10 mouse cellular contexts compared by ENCODE assay signal in genomic region chr2:30541541-30541940, GRCm38 (mm10). TPM values are rescaled to one million over a fixed set of nuclear protein-coding genes. Genes with fewer than 3 reads are reported as not detected.
A peak's percentile ranks its signal among the peaks of the same experiment; 100 is the strongest.
DNase-seq lines count a peak whose midpoint lies in the region; ATAC-seq and TF ChIP-seq lines count a peak whose summit lies in the region.
"Had no signal": no experiment of that assay in that cellular context is flagged by ENCODE, and none has a peak within 500 bp of the region (broad histone marks: within the 10 kb centered on the region; RNA-seq: fewer than 3 reads in every experiment).

No protein-coding gene starts in this region.

- no peak overlapping the region for H3K9ac ChIP-seq in forebrain, embryonic 13.5 days
- peak overlapping the region; percentile 73 for H3K9ac ChIP-seq in heart, embryonic 13.5 days
- H3K9ac ChIP-seq in midbrain, embryonic 13.5 days (replicated peaks), result peak overlapping the region; percentile 49
- H3K9ac ChIP-seq: liver, embryonic 14.5 days had no signal

- TF ChIP-seq POLR2A in kidney, adult 2 months (IDR thresholded peaks at IDR 0.05; ENCODE audit: low read depth, low read length), result no peak

- WGBS in forebrain, embryonic 10.5 days, result 64% methylated on average over 4 of the region's 4 CpGs
- WGBS in forebrain, embryonic 13.5 days, result 62% methylated on average over 4 of the region's 4 CpGs
- WGBS in heart, embryonic 13.5 days, result 32% methylated on average over 4 of the region's 4 CpGs
- WGBS in kidney, adult 2 months, result 38% methylated on average over 4 of the region's 4 CpGs
- 71% methylated on average over 4 of the region's 4 CpGs for WGBS in midbrain, embryonic 13.5 days

- no peaks in the 10 kb centered on the region for H3K9me3 ChIP-seq in forebrain, embryonic 10.5 days
- H3K9me3 ChIP-seq in forebrain, embryonic 13.5 days (replicated peaks), result no peaks in the 10 kb centered on the region
- no peaks in the 10 kb centered on the region for H3K9me3 ChIP-seq in heart, embryonic 13.5 days
- no peaks in the 10 kb centered on the region for H3K9me3 ChIP-seq in midbrain, embryonic 13.5 days

- no peak for DNase-seq in forebrain, embryonic 10.5 days (ENCODE audit: extremely low spot score, low spot score)
- DNase-seq in kidney, adult 2 months, result peak; percentile 40
- no peak for DNase-seq in layer of hippocampus, postnatal 10 days (ENCODE audit: low spot score in 2 of 2)
- no peak for DNase-seq in left cerebral cortex, adult 11 months (ENCODE audit: low spot score)
- no peak for DNase-seq in embryo, embryonic 9.5 days (ENCODE audit: extremely low spot score)

- peak overlapping the region; percentile 73 for H3K27ac ChIP-seq in forebrain, embryonic 10.5 days
- no peak overlapping the region for H3K27ac ChIP-seq in forebrain, embryonic 13.5 days
- H3K27ac ChIP-seq in heart, embryonic 13.5 days (replicated peaks), result peak overlapping the region; percentile 91
- H3K27ac ChIP-seq in kidney, adult 2 months (ENCODE audit: insufficient read depth, low read depth, low read length), result peak overlapping the region; percentile 54
- peak overlapping the region; percentile 70 for H3K27ac ChIP-seq in midbrain, embryonic 13.5 days
- H3K27ac ChIP-seq: liver, embryonic 14.5 days had no signal

- no peak for ATAC-seq in forebrain, embryonic 13.5 days
- ATAC-seq in heart, embryonic 13.5 days (ENCODE audit: extremely low read depth, insufficient number of reproducible peaks, low FRiP score, low TSS enrichment), result no peak
- no peak for ATAC-seq in midbrain, embryonic 13.5 days

- peaks cover 22% of the 10 kb centered on the region for H3K27me3 ChIP-seq in forebrain, embryonic 10.5 days (ENCODE audit: poor library complexity, severe bottlenecking)
- no peaks in the 10 kb centered on the region for H3K27me3 ChIP-seq in forebrain, embryonic 13.5 days
- no peaks in the 10 kb centered on the region for H3K27me3 ChIP-seq in heart, embryonic 13.5 days (replicated peaks)
- no peaks in the 10 kb centered on the region for H3K27me3 ChIP-seq in kidney, adult 2 months (replicated peaks; ENCODE audit: control insufficient read depth, insufficient read depth, low read length)
- no peaks in the 10 kb centered on the region for H3K27me3 ChIP-seq in midbrain, embryonic 13.5 days

- H3K4me3 ChIP-seq in forebrain, embryonic 10.5 days, result no peak overlapping the region
- no peak overlapping the region for H3K4me3 ChIP-seq in forebrain, embryonic 13.5 days
- no peak overlapping the region for H3K4me3 ChIP-seq in heart, embryonic 13.5 days
- no peak overlapping the region for H3K4me3 ChIP-seq in kidney, adult 2 months (ENCODE audit: insufficient read depth, low read depth, low read length)
- no peak overlapping the region for H3K4me3 ChIP-seq in midbrain, embryonic 13.5 days (replicated peaks)
- H3K4me3 ChIP-seq: myocyte had no signal

- no peak for TF ChIP-seq CTCF in kidney, adult 2 months (conservative IDR thresholded peaks at IDR 0.05; ENCODE audit: insufficient read depth, insufficient read length, low read depth, low read length)

- no peak overlapping the region for H3K4me2 ChIP-seq in forebrain, embryonic 13.5 days
- H3K4me2 ChIP-seq in heart, embryonic 13.5 days, result no peak overlapping the region
- no peak overlapping the region for H3K4me2 ChIP-seq in midbrain, embryonic 13.5 days (replicated peaks)

- H3K36me3 ChIP-seq in forebrain, embryonic 10.5 days (replicated peaks), result no peaks in the 10 kb centered on the region
- no peaks in the 10 kb centered on the region for H3K36me3 ChIP-seq in forebrain, embryonic 13.5 days (ENCODE audit: poor library complexity, severe bottlenecking)
- H3K36me3 ChIP-seq in heart, embryonic 13.5 days, result no peaks in the 10 kb centered on the region
- H3K36me3 ChIP-seq in kidney, adult 2 months (ENCODE audit: control insufficient read depth, insufficient read depth, low read length), result no peaks in the 10 kb centered on the region
- H3K36me3 ChIP-seq in midbrain, embryonic 13.5 days, result no peaks in the 10 kb centered on the region

- H3K4me1 ChIP-seq in forebrain, embryonic 10.5 days, result peaks cover 55% of the 10 kb centered on the region
- peaks cover 27% of the 10 kb centered on the region for H3K4me1 ChIP-seq in forebrain, embryonic 13.5 days
- H3K4me1 ChIP-seq in heart, embryonic 13.5 days, result peaks cover 38% of the 10 kb centered on the region
- 0 out of 2 replicates have a peak, but pooled peaks cover 11% of the 10 kb centered on the region for H3K4me1 ChIP-seq in kidney, adult 2 months (ENCODE audit: control insufficient read depth, insufficient read depth, low read length)
- H3K4me1 ChIP-seq in midbrain, embryonic 13.5 days (replicated peaks), result peaks cover 42% of the 10 kb centered on the region

RNA-seq across cellular contexts. Expression of gene Cstad, which starts 53.3 kb away (rescaled TPM):
- 0.35 TPM in 1 of 2 replicates, not detected in the other for polyA plus RNA-seq in forebrain, embryonic 10.5 days (2016; fragmentation: Nextera tagmentation; extraction: Ambion mirVana)
- polyA plus RNA-seq in forebrain, embryonic 13.5 days (2015; fragmentation: Nextera tagmentation; extraction: Ambion mirVana), result 0.49 and 1.1 TPM in 2 replicates
- 2.1 and 2.4 TPM in 2 replicates for polyA plus RNA-seq in heart, embryonic 13.5 days (2015; fragmentation: Nextera tagmentation; extraction: Ambion mirVana)
- 1.2 and 1.3 TPM in 2 replicates for polyA plus RNA-seq in kidney, adult 2 months (2012; rRNA removed)
- polyA plus RNA-seq in midbrain, embryonic 13.5 days (2015; fragmentation: Nextera tagmentation; extraction: Ambion mirVana), result 0.27 and 0.43 TPM in 2 replicates
- 1 to 10 TPM; 4.0 to 6.5 TPM for total RNA-seq in layer of hippocampus, postnatal 10 days (2021)
